Mouse (Mus musculus): ENCODE results near the gene Spats1.
A peak's percentile ranks its signal among the peaks of the same experiment; 100 is the strongest.
"Not testable (repeated sequence)": the region's sequence is repeated elsewhere in the genome, so short reads cannot be mapped to it uniquely, and the experiment has no call there.

Spats1 gene

GRCm38 (mm10) chr17:45434262-45434590 is 41.0 kb downstream of the Spats1 start:
- no peak for DNase-seq

GRCm38 (mm10) chr17:45433419-45434261 is 41.6 kb downstream of the Spats1 start, which contains the start of gene Cdc5l:
TSS of gene Cdc5l (minus strand) at chr17:45433737.
- DNase-seq = peak; percentile 98 to 99

GRCm38 (mm10) chr17:45432706-45433398 is 42.4 kb downstream of the Spats1 start:
- DNase-seq = no peak

- DNase-seq = no peak
Observed at GRCm38 (mm10) chr17:45432007-45432406, 43.2 kb downstream of the Spats1 start.

- DNase-seq = no peak
Observed at GRCm38 (mm10) chr17:45417387-45417786, 57.8 kb downstream of the Spats1 start.

- DNase-seq = not testable (repeated sequence)
Observed at GRCm38 (mm10) chr17:45411617-45412016, 63.6 kb downstream of the Spats1 start.

- no peak for DNase-seq
Observed at GRCm38 (mm10) chr17:45408719-45409118, 66.5 kb downstream of the Spats1 start.

- peak in 1 of 2 experiments; percentile 32 for DNase-seq
Observed at GRCm38 (mm10) chr17:45406281-45406680, 68.9 kb downstream of the Spats1 start.

- DNase-seq = peak; percentile 59 to 63
Observed at GRCm38 (mm10) chr17:45403207-45403606, 72.0 kb downstream of the Spats1 start.

- DNase-seq = peak; percentile 23 to 48
Observed at GRCm38 (mm10) chr17:45402601-45403000, 72.6 kb downstream of the Spats1 start.

GRCm38 (mm10) chr17:45402126-45402525 is 73.1 kb downstream of the Spats1 start:
- peak; percentile 34 to 42 for DNase-seq

GRCm38 (mm10) chr17:45401126-45401905 is 73.9 kb downstream of the Spats1 start:
- DNase-seq = no peak

- no peak for DNase-seq
Observed at GRCm38 (mm10) chr17:45398021-45398420, 77.2 kb downstream of the Spats1 start.

GRCm38 (mm10) chr17:45397541-45397940 is 77.7 kb downstream of the Spats1 start:
- DNase-seq = no peak

- DNase-seq = no peak
Observed at GRCm38 (mm10) chr17:45394612-45395011, 80.6 kb downstream of the Spats1 start.

- DNase-seq = no peak
Observed at GRCm38 (mm10) chr17:45393765-45394164, 81.5 kb downstream of the Spats1 start.
